Mouse (Mus musculus): ENCODE data around the gene Flnb.

DNA sequence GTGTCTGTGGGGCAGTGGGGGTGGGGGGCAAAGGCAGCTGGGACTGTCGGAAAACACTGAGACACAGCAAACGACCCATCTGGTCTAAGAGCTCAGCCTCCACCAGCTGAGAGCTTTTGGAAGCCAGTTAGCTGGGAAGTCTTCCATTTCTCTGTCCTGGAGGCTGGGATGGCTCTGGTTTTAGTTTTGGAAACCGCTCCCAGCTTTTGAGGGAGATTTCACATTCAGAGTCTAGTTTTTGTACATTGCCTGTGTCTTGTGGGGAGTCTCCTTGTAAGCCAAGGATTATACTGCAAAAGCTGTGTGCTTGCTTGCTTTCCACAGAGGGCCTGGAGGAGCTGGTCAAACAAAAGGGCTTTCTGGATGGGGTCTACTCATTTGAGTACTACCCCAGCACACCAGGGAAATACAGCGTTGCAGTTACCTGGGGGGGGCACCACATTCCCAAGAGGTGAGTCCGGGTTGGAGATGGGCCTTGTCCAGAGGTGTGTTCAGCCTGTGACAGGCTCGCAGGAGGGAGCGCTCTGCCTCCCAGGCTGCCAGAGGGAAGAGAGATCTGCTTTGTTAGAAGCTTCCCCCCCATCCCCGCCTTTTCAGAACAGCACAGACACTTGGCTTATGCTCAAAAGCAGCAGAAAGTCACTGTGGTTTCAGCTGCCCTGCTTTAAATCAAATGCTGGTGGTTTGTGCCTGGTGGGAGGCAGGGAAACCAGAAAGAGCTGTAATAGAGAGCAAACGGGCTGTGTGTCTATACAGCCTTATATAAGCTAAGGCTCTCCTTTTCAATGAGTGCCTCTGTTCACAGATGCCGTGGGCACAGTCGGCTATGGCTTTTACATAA, 71.3 kb downstream of the Flnb start:
- no peak for TF ChIP-seq POLR2A (IDR thresholded peaks at IDR 0.05; ENCODE audit: insufficient read depth, low read depth, low read length)
- no peak for TF ChIP-seq CTCF (IDR thresholded peaks at IDR 0.05; ENCODE audit: insufficient read depth, low read depth, low read length)
